Mouse (Mus musculus) lung, postnatal 0 days (tissue): ENCODE data around the gene Dph7.

ENCODE experiments used
- CTCF ChIP-seq: IDR thresholded peaks from 2 replicates; pipeline ENCODE4 v1.5.1; 2016; ENCODE audit warnings: antibody characterized with exemption, mild to moderate bottlenecking
- EP300 ChIP-seq: IDR thresholded peaks from 2 replicates; pipeline ENCODE4 v1.6.1; 2016; ENCODE audit warnings: antibody characterized with exemption, mild to moderate bottlenecking, control low read depth

- TF ChIP-seq EP300 (no peak), CTCF (peak; percentile 29; the same call in 1 of the 2 replicates)
Observed at GRCm38 (mm10) chr2:24918930-24919838, 43.0 kb upstream of the Dph7 start, which contains the start of gene Ehmt1.
